Mouse (Mus musculus) adrenal gland, adult (tissue): Measurements from ENCODE around the gene Rtbdn.

ENCODE experiments used
- DNase-seq, 2 experiments: peaks; one replicate each; pipeline ENCODE4 v3.0.0; 2022 to 2023; ENCODE audit warnings: low spot score in 1 of 2; ENCODE audit not compliant: inconsistent age in 2 of 2

The Rtbdn gene

GRCm38 (mm10) chr8:84977435-84978247 lies 30.9 kb downstream of the Rtbdn start:
- peak in 1 of 2 experiments; percentile 83 for DNase-seq

DNA sequence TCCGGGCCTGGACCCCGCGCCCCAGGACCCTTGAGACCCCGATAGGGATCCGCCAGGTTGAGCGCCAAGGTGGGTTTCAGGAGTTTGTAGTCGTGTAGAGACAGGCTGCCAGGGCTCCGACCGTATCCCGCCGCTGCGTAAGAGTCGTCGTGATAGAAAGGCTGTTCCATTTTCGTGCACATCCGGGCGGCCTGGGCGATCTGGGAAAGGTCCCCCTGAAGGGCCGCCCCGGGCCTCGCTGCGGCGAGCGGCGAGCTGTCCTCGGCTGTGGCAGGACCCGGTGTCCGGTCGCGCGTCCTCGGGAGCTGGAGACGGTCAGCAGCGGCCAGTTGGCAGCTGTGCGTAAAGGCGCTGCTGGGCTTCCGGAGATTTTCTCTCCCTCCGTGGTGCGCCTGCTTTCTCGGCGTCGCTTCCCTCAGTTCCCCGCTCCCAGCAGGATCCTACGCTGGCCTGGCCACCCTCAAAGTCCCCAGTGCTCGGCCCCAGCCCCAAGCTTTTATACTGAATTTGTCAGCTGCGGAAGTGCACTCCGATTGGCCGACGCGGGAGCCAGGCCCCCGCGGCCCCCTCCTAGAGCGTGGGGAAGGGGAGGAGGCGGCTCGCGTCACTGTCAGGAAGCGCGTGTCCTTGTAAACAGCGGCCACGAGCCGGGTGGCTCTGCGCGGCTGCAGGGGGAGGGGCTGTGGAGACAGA lies 31.6 kb downstream of the Rtbdn start, which contains the start of gene Junb:
Junb (minus strand) TSS at position 471 of the 693 bp plus-strand sequence.
- DNase-seq = peak; percentile 99 to 100

- DNase-seq = peak; percentile 97 to 98
Observed at GRCm38 (mm10) chr8:84979599-84980421, 33.0 kb downstream of the Rtbdn start.

GRCm38 (mm10) chr8:84980622-84981358 lies 34.0 kb downstream of the Rtbdn start:
- peak; percentile 89 to 96 for DNase-seq

DNA sequence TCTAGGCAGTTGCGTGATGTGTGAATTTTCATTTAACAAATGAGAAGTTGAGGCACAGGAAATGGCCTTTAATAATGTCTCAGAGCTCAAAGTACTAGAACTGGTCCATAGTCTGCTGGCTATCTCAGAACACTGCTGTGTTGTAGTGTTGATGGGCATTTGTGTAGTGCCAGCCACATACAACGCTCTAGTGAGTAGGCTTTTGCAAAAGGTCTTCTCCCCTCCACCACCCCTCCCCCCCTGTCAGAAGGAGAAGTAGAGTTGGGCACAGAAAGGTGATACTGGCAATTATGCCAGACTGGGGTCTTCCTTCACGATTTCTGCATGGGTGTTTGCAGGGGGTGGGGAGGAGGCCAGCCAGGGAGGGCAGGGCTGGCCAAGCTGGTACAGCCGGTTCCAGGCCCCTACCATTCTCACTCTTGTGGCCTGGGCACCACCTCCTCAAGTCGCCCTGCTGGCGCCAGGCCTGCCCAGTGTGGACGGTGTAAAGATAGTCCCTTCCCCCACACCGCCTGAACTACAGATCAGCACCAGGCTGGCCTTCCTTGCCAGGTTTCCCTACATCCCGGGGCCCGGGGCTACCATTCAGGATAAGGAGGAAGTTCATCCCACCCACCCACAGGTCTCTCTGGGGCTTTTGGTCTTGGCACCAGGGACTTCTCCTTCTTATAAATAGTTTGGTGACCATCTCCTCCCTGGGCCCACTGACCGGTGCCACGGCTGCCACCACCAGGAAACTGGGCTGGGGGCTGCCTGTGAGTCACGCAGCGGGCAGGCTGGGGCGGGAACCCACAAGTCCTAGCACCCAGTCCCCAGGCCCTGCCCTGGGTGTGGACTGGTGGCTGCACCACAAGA lies 35.1 kb downstream of the Rtbdn start:
- DNase-seq = peak; percentile 37 to 60

DNA sequence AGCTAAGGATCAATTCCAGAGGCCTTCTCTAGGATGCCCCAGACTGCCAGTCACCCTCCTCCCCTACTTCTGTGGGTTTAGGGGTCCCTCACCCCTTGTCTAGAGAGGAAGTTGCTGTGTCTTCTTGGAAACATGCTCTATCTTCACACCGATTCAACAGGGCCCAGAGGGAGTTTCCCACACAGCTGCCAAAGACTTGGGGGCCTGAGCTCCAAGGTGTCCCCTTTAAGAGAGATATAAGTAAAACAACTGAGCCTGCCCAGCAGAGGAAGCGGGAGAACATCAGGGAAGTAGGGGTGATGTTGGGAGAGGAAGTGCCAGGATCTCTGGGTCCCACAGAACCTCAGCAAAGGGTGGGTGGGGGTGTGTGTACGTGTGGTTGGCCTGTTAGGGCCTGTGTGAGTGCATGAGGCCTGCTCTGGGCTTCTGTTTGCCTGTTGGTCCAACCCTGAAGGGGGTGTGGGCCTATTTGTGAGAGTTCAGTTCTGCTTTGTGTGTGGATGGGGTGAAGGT lies 35.8 kb downstream of the Rtbdn start:
- DNase-seq = peak in 1 of 2 experiments; percentile 52

DNA sequence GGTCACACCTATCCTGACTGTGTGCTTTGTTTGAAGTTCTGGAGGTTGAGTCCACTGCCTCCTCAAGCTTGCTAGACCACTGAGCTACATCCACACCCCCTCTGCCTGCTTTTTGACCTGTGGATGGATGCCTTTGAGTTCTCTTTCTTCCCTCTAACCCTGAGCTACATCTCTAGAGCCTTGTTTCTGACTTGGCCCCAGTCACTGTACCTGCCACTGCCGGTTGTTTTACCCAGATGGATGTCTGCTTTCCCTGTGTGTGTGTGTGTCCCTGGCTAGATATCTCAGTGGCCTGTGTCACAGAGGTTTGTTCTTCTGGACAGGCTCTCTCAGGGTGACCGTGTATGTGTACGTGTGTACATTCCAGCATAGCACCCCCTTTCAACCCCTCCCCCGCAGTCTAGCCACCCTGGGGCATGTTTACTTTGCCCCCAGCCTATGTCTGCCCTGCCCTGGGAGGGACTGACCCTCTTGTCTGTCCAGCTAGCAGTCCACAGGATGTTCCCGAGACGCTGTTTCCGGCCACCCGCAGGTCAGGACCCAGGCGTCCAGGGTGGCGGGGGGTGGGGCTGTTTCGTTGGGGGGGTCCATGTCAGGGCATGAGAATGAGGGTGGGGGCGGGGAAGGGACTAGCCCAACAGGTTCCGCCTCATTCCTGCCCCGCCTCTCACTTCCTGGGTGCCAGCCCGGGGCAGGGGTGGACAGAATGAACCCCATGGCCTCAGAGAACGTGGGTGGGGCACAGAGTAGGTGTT lies 37.7 kb downstream of the Rtbdn start:
- peak; percentile 68 to 83 for DNase-seq

- no peak for DNase-seq
Observed at GRCm38 (mm10) chr8:84985049-84985683, 38.4 kb downstream of the Rtbdn start.

DNA sequence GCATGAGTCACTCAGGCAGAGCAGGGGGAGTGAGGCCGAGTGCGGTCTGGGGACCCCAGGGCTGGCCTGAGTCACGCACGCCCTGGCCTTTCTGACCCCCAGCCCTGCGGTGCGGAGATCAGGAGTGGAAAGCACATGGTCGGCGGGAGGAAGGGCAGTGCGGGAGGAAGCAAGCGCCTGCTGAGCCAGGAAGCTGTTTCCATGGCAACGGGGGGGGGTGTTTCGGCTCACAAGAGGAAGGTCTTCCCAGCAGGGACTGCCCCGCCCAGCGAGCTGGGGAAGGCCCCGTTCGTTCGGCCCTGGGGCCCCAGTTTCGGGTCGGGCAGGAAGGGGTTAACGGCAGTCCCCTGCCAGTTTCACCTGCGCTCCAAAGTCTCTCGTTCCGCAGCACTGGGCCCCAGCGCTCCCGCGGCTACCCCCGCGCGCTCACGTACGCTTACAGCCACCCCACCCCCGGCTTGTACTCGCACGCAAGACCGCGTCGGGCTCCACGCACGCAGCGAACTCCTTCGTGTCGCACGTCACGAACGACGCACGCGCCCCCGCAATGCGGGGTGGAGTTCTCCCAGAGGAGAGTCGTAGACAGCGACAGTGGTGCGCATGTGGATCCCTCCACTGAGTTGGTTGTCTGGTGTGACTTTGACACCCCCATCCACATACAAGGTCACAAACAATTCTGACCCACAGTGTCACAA lies 39.0 kb downstream of the Rtbdn start:
- DNase-seq = peak; percentile 94 to 98

DNA sequence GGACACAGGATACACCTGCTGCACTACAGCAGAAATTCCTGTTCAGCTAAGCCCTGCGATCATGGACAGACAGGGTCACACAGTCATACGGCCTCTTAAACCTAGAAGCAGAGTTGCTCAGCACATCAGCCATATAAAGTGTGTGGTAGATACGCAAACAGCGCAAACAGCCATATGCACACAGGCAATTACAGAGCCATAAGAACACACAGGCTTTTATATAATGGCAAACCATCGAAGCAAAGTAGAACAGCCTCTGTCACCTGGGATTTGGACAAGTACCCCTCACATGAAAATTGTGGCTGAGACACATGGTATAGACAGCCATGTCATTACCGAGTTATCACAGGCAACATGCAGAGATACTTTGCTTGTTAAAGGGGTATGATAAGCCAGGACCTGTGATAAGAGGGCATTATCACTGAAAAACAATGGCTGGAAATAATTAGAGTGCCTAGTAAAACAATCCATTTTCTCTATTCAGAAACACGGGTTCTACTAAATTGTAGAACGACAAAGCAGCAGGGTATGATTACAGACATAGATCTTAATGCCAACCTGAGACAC lies 39.7 kb downstream of the Rtbdn start:
- DNase-seq = no peak

- no peak for DNase-seq
Observed at GRCm38 (mm10) chr8:84987388-84987787, 40.6 kb downstream of the Rtbdn start.

GRCm38 (mm10) chr8:84987903-84988302 lies 41.1 kb downstream of the Rtbdn start:
- peak in 1 of 2 experiments; percentile 29 for DNase-seq

GRCm38 (mm10) chr8:84989311-84989731 lies 42.5 kb downstream of the Rtbdn start:
- DNase-seq = peak; percentile 66 to 81

DNA sequence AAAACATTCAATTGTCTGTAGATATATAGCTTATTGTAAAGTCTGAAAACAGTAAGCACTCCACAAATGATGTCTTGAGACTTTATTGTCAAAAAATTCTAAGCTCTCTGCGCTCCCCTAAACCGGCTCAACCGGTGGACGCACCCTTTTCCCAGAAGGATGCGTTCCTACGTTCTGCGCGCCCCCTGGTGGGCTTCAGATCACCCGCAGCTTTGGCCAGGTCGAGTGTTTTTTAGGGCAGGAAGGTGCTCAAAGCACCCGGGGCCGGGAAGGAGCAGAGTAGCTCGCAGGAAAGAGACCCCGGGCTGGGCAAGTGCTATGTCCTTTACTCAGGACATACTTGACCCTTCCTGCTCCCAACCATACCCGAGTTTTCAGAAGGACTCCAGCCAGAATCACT lies 43.0 kb downstream of the Rtbdn start:
- DNase-seq = peak; percentile 93 to 98

- DNase-seq = peak; percentile 97 to 99
Observed at GRCm38 (mm10) chr8:84990349-84990748, 43.6 kb downstream of the Rtbdn start, which contains the start of gene Hook2. Gene Hook2, plus strand, starts transcription at chr8:84990603.

DNA sequence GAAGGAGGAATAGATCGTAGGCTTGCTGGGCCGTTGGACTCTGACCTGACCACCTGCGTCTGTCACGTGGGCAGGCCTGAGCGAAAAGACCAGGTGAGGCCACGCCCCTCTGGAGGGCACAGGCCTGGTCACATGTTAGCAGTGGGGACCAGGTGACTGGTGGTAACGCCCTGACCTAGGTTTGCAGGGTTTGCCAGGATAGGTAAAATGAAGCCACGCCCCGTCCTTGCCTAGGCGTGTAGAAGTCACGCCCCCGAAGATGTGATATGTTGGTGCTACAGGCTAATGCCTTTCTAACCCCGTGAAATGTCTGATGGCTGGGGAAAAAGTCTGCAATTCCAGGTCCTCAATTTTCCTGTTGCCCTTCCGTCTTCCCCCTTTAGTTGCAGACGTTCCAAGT lies 44.0 kb downstream of the Rtbdn start:
- DNase-seq = peak in 1 of 2 experiments; percentile 70

GRCm38 (mm10) chr8:84994375-84994774 lies 47.6 kb downstream of the Rtbdn start:
- no peak for DNase-seq
